Mouse (Mus musculus): ENCODE measurements around the gene Morn4. TPM values are rescaled to one million over a fixed set of nuclear protein-coding genes. Genes with fewer than 3 reads are reported as not detected.
A peak's percentile ranks its signal among the peaks of the same experiment; 100 is the strongest.

The Morn4 gene
- polyA plus RNA-seq (2014; fragmentation: Nextera tagmentation; extraction: Ambion mirVana): 20.1 and 21.5 TPM in 2 replicates

GRCm38 (mm10) chr19:42086166-42086565 is at the start of gene Morn4:
Gene Morn4, minus strand, starts transcription at chr19:42086357.
- Histone ChIP-seq H3K4me2 (ENCODE audit: low read depth, low read length) (peak within 1 kb of the TSS; percentile 67), H3K36me3 (ENCODE audit: control insufficient read depth, insufficient read depth, low read length) (no peaks in the 10 kb centered on the region), H3K4me1 (ENCODE audit: control insufficient read depth, insufficient read depth, low read length) (peaks cover 15% of the 10 kb centered on the region; the same call in 1 of the 2 replicates), H3K9me3 (ENCODE audit: control insufficient read depth, low read length) (no peaks in the 10 kb centered on the region), H3K27ac (replicated peaks; ENCODE audit: low read depth, low read length) (no peak within 1 kb of the TSS), H3K4me3 (ENCODE audit: low read depth, low read length) (peak within 1 kb of the TSS; percentile 64), H3K27me3 (replicated peaks; ENCODE audit: control insufficient read depth, insufficient read depth, low read length) (no peaks in the 10 kb centered on the region), H3K9ac (ENCODE audit: low read depth, low read length) (peak within 1 kb of the TSS; percentile 72)
- DNase-seq (ENCODE audit: low spot score): peak; percentile 95
- WGBS: under 1% methylated on average over 21 of the region's 21 CpGs
- ATAC-seq (ENCODE audit: low read depth): peak; percentile 80

GRCm38 (mm10) chr19:42135070-42135469 is 48.9 kb upstream of the Morn4 start:
- ATAC-seq (ENCODE audit: low read depth): no peak
- Histone ChIP-seq H3K27ac (replicated peaks; ENCODE audit: low read depth, low read length) (no peak overlapping the region), H3K4me1 (ENCODE audit: control insufficient read depth, insufficient read depth, low read length) (peaks cover 4% of the 10 kb centered on the region; the same call in 1 of the 2 replicates)

GRCm38 (mm10) chr19:42131101-42131500 is 44.9 kb upstream of the Morn4 start:
- Histone ChIP-seq H3K9me3 (ENCODE audit: control insufficient read depth, low read length) (no peaks in the 10 kb centered on the region), H3K4me1 (ENCODE audit: control insufficient read depth, insufficient read depth, low read length) (peaks cover 23% of the 10 kb centered on the region), H3K9ac (ENCODE audit: low read depth, low read length) (0 out of 2 replicates have a peak overlapping the region, but pooled peaks have one; percentile 11), H3K4me3 (ENCODE audit: low read depth, low read length) (no peak overlapping the region), H3K27me3 (replicated peaks; ENCODE audit: control insufficient read depth, insufficient read depth, low read length) (no peaks in the 10 kb centered on the region), H3K4me2 (ENCODE audit: low read depth, low read length) (no peak overlapping the region), H3K36me3 (ENCODE audit: control insufficient read depth, insufficient read depth, low read length) (no peaks in the 10 kb centered on the region), H3K27ac (replicated peaks; ENCODE audit: low read depth, low read length) (peak overlapping the region; percentile 54)
- no peak for ATAC-seq (ENCODE audit: low read depth)
- DNase-seq (ENCODE audit: low spot score): peak; percentile 65
- WGBS: 37% methylated on average over 5 of the region's 5 CpGs

More at GRCm38 (mm10) chr19:42135070-42135469, 48.9 kb upstream of the Morn4 start:
- H3K4me3 ChIP-seq (ENCODE audit: low read depth, low read length): no peak overlapping the region
- H3K27me3 ChIP-seq (replicated peaks; ENCODE audit: control insufficient read depth, insufficient read depth, low read length): no peaks in the 10 kb centered on the region
- no peak for DNase-seq (ENCODE audit: low spot score)
- no peaks in the 10 kb centered on the region for H3K9me3 ChIP-seq (ENCODE audit: control insufficient read depth, low read length)
- no peak overlapping the region for H3K4me2 ChIP-seq (ENCODE audit: low read depth, low read length)
- no peaks in the 10 kb centered on the region for H3K36me3 ChIP-seq (ENCODE audit: control insufficient read depth, insufficient read depth, low read length)
- H3K9ac ChIP-seq (ENCODE audit: low read depth, low read length): no peak overlapping the region

GRCm38 (mm10) chr19:42130294-42130606 is 44.1 kb upstream of the Morn4 start:
- Histone ChIP-seq H3K9ac (ENCODE audit: low read depth, low read length) (no peak overlapping the region), H3K4me2 (ENCODE audit: low read depth, low read length) (no peak overlapping the region), H3K9me3 (ENCODE audit: control insufficient read depth, low read length) (no peaks in the 10 kb centered on the region), H3K36me3 (ENCODE audit: control insufficient read depth, insufficient read depth, low read length) (peaks cover 1% of the 10 kb centered on the region; the same call in 1 of the 2 replicates), H3K4me3 (ENCODE audit: low read depth, low read length) (no peak overlapping the region), H3K27me3 (replicated peaks; ENCODE audit: control insufficient read depth, insufficient read depth, low read length) (no peaks in the 10 kb centered on the region), H3K4me1 (ENCODE audit: control insufficient read depth, insufficient read depth, low read length) (peaks cover 23% of the 10 kb centered on the region), H3K27ac (replicated peaks; ENCODE audit: low read depth, low read length) (peak overlapping the region; percentile 89)
- ATAC-seq (ENCODE audit: low read depth) (no peak), DNase-seq (ENCODE audit: low spot score) (no peak)
- WGBS: 64% methylated on average over 3 of the region's 3 CpGs

GRCm38 (mm10) chr19:42129509-42130293 is 43.5 kb upstream of the Morn4 start:
- no peaks in the 10 kb centered on the region for H3K9me3 ChIP-seq (ENCODE audit: control insufficient read depth, low read length)
- peak overlapping the region; percentile 68 for H3K4me3 ChIP-seq (ENCODE audit: low read depth, low read length)
- H3K36me3 ChIP-seq (ENCODE audit: control insufficient read depth, insufficient read depth, low read length): peaks cover 7% of the 10 kb centered on the region; the same call in 1 of the 2 replicates
- H3K4me1 ChIP-seq (ENCODE audit: control insufficient read depth, insufficient read depth, low read length): peaks cover 23% of the 10 kb centered on the region
- peak overlapping the region; percentile 89 for H3K27ac ChIP-seq (replicated peaks; ENCODE audit: low read depth, low read length)
- no peaks in the 10 kb centered on the region for H3K27me3 ChIP-seq (replicated peaks; ENCODE audit: control insufficient read depth, insufficient read depth, low read length)
- peak; percentile 2; the same call in 1 of the 2 replicates for ATAC-seq (ENCODE audit: low read depth)
- DNase-seq (ENCODE audit: low spot score): no peak
- 29% methylated on average over 14 of the region's 14 CpGs for WGBS
- peak overlapping the region; percentile 83 for H3K9ac ChIP-seq (ENCODE audit: low read depth, low read length)
- H3K4me2 ChIP-seq (ENCODE audit: low read depth, low read length): peak overlapping the region; percentile 75

GRCm38 (mm10) chr19:42128787-42129508 is 42.8 kb upstream of the Morn4 start, which contains the start of gene Avpi1:
Gene Avpi1, minus strand, starts transcription at chr19:42129059.
- ATAC-seq (ENCODE audit: low read depth) (peak; percentile 97), DNase-seq (ENCODE audit: low spot score) (peak; percentile 100)
- Histone ChIP-seq H3K9ac (ENCODE audit: low read depth, low read length) (peak within 1 kb of the TSS; percentile 83), H3K27me3 (replicated peaks; ENCODE audit: control insufficient read depth, insufficient read depth, low read length) (no peaks in the 10 kb centered on the region), H3K9me3 (ENCODE audit: control insufficient read depth, low read length) (no peaks in the 10 kb centered on the region), H3K4me3 (ENCODE audit: low read depth, low read length) (peak within 1 kb of the TSS; percentile 68), H3K4me1 (ENCODE audit: control insufficient read depth, insufficient read depth, low read length) (peaks cover 23% of the 10 kb centered on the region), H3K4me2 (ENCODE audit: low read depth, low read length) (peak within 1 kb of the TSS; percentile 75), H3K36me3 (ENCODE audit: control insufficient read depth, insufficient read depth, low read length) (peaks cover 14% of the 10 kb centered on the region), H3K27ac (replicated peaks; ENCODE audit: low read depth, low read length) (peak within 1 kb of the TSS; percentile 89)
- WGBS: under 1% methylated on average over 37 of the region's 54 CpGs

GRCm38 (mm10) chr19:42128052-42128740 is 42.0 kb upstream of the Morn4 start:
- H3K27me3 ChIP-seq (replicated peaks; ENCODE audit: control insufficient read depth, insufficient read depth, low read length): no peaks in the 10 kb centered on the region
- H3K9me3 ChIP-seq (ENCODE audit: control insufficient read depth, low read length): no peaks in the 10 kb centered on the region
- ATAC-seq (ENCODE audit: low read depth) (peak; percentile 1; the same call in 1 of the 2 replicates), DNase-seq (ENCODE audit: low spot score) (no peak)
- 5% methylated on average over 23 of the region's 23 CpGs for WGBS
- H3K9ac ChIP-seq (ENCODE audit: low read depth, low read length): peak overlapping the region; percentile 83
- peaks cover 22% of the 10 kb centered on the region for H3K36me3 ChIP-seq (ENCODE audit: control insufficient read depth, insufficient read depth, low read length)
- H3K4me2 ChIP-seq (ENCODE audit: low read depth, low read length): peak overlapping the region; percentile 75
- H3K4me1 ChIP-seq (ENCODE audit: control insufficient read depth, insufficient read depth, low read length): peaks cover 23% of the 10 kb centered on the region
- peak overlapping the region; percentile 68 for H3K4me3 ChIP-seq (ENCODE audit: low read depth, low read length)
- H3K27ac ChIP-seq (replicated peaks; ENCODE audit: low read depth, low read length): peak overlapping the region; percentile 89

GRCm38 (mm10) chr19:42127024-42127423 is 40.9 kb upstream of the Morn4 start:
- Histone ChIP-seq H3K4me1 (ENCODE audit: control insufficient read depth, insufficient read depth, low read length) (peaks cover 23% of the 10 kb centered on the region), H3K9me3 (ENCODE audit: control insufficient read depth, low read length) (no peaks in the 10 kb centered on the region), H3K27me3 (replicated peaks; ENCODE audit: control insufficient read depth, insufficient read depth, low read length) (no peaks in the 10 kb centered on the region), H3K4me3 (ENCODE audit: low read depth, low read length) (no peak overlapping the region), H3K4me2 (ENCODE audit: low read depth, low read length) (peak overlapping the region; percentile 75; the same call in 1 of the 2 replicates), H3K27ac (replicated peaks; ENCODE audit: low read depth, low read length) (no peak overlapping the region), H3K36me3 (ENCODE audit: control insufficient read depth, insufficient read depth, low read length) (peaks cover 34% of the 10 kb centered on the region), H3K9ac (ENCODE audit: low read depth, low read length) (no peak overlapping the region)
- DNase-seq (ENCODE audit: low spot score) (no peak), ATAC-seq (ENCODE audit: low read depth) (no peak)
- 83% methylated on average over 5 of the region's 5 CpGs for WGBS

Data from embryonic facial prominence, embryonic 14.5 days (tissue).